Mouse (Mus musculus) urinary bladder, postnatal 0 days (tissue): ENCODE measurements around the gene Gtf2h2. TPM values are rescaled to one million over a fixed set of nuclear protein-coding genes. Genes with fewer than 3 reads are reported as not detected.

Experiments used
- polyA plus RNA-seq: library from polyadenylated mRNA; unstranded; fragments of >200 nt; fragmentation: Nextera tagmentation; extraction: Ambion mirVana; gene quantifications from 2 replicates; pipeline ENCODE4 v1.2.1, GENCODE M21; 2015

Gene Gtf2h2
- polyA plus RNA-seq: 26.8 and 27.1 TPM in 2 replicates

GRCm38 (mm10) chr13:100492061-100492787, at the start of gene Gtf2h2:
Gtf2h2 (minus strand) TSS chr13:100492579.

GRCm38 (mm10) chr13:100452415-100453127, 39.8 kb downstream of the Gtf2h2 start, which contains the start of gene Naip1:
Naip1 (minus strand) TSS chr13:100452869.

Other genes with a start within 250 kb of the Gtf2h2 start
- 0.40 and 1.1 TPM in 2 replicates for gene Naip5, start 246.3 kb downstream of the Gtf2h2 start, polyA plus RNA-seq
- 0.54 and 0.74 TPM in 2 replicates for gene Naip6, start 174.9 kb downstream of the Gtf2h2 start, polyA plus RNA-seq
- gene Naip1, start 39.7 kb downstream of the Gtf2h2 start, polyA plus RNA-seq: 0.04 and 0.17 TPM in 2 replicates
- gene Ocln, start 60.1 kb upstream of the Gtf2h2 start, polyA plus RNA-seq: 11.2 and 11.7 TPM in 2 replicates
- gene Marveld2, start 124.4 kb upstream of the Gtf2h2 start, polyA plus RNA-seq: 6.4 and 6.5 TPM in 2 replicates
- gene Ak6, start 158.4 kb upstream of the Gtf2h2 start, polyA plus RNA-seq: 189 and 199 TPM in 2 replicates
- gene Rad17, start 158.5 kb upstream of the Gtf2h2 start, polyA plus RNA-seq: 12.3 and 14.2 TPM in 2 replicates
- gene Taf9, start 159.0 kb upstream of the Gtf2h2 start, polyA plus RNA-seq: 9.6 and 16.5 TPM in 2 replicates
- 4.5 and 5.7 TPM in 2 replicates for gene Ccdc125, start 177.1 kb upstream of the Gtf2h2 start, polyA plus RNA-seq
- 61.7 and 66.8 TPM in 2 replicates for gene Cdk7, start 238.4 kb upstream of the Gtf2h2 start, polyA plus RNA-seq